8 mouse cellular contexts compared by ENCODE assay signal in the genomic region with DNA sequence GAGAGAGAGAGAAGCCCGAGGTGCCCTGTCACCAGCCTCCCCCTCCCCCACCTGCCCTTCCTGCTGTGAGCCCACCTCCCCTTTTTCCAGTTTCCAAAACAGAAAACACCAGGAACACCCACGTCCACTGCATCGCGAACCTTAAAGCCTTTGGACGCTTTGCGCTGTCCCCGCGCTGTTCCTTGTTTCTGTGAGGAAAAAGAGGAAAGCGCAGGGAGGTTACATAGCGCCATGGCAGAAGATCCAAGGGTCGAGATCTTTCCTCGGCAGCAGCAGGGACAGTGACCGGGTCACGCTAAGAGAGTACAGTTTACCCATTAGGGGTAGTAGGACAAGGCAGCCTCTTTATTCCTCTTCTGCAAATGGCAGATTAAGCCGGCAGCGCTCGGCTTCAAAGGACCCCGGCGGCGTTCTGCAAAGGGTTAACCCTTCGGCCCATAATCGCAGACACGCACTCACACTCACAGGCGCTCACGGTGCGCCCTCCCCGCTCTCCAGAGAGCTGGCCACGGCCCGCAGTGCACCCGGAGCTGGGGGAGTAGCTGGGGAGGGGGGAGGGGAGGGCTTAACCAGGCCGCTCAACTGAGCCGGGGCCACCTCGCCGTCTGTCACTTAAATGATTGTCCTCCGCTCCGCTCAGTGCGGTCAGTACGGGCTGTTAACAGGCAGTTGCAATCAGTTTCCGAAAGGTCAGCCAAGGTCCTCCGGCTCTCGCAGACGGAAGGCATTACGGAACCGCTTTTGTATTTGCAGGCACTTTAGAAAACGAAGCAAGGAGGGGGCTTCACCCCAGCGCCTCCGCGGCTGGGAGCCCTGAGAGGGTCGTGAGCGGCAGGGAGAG. TPM values are rescaled to one million over a fixed set of nuclear protein-coding genes. Genes with fewer than 3 reads are reported as not detected.
A peak's percentile ranks its signal among the peaks of the same experiment; 100 is the strongest.
DNase-seq lines count a peak whose midpoint lies in the region; ATAC-seq and TF ChIP-seq lines count a peak whose summit lies in the region.

No protein-coding gene starts in this region.

- 2% methylated on average over 50 of the region's 50 CpGs for WGBS in bone marrow, adult 2 months
- WGBS in heart, embryonic 10.5 days, result 1% methylated on average over 50 of the region's 50 CpGs
- 3% methylated on average over 48 of the region's 50 CpGs for WGBS in stomach, embryonic 14.5 days

- H3K4me2 ChIP-seq in stomach, embryonic 14.5 days (replicated peaks; ENCODE audit: low read depth, low read length), result peak overlapping the region; percentile 69

- DNase-seq in heart, embryonic 10.5 days (ENCODE audit: low spot score), result peak; percentile 86
- peak; percentile 82 for DNase-seq in kidney, postnatal 10 days
- no peak for DNase-seq in urinary bladder, postnatal 25 days (ENCODE audit: low spot score)

- peak overlapping the region; percentile 95 for H3K27ac ChIP-seq in bone marrow, adult 2 months (ENCODE audit: control insufficient read depth, insufficient read depth, low read depth, low read length, poor library complexity)
- H3K27ac ChIP-seq in heart, embryonic 10.5 days, result peak overlapping the region; percentile 89
- peak overlapping the region; percentile 74; the same call in 1 of the 2 replicates for H3K27ac ChIP-seq in stomach, embryonic 14.5 days (ENCODE audit: low read length)

- TF ChIP-seq CTCF in bone marrow, adult 2 months (IDR thresholded peaks at IDR 0.05; ENCODE audit: control insufficient read depth, insufficient read depth, low read length), result no peak

- TF ChIP-seq POLR2A in bone marrow, adult 2 months (IDR thresholded peaks at IDR 0.05; ENCODE audit: borderline replicate concordance, control insufficient read depth, low read depth, low read length), result no peak

- H3K9me3 ChIP-seq in erythroblast, embryonic 14.5 days (ENCODE audit: control insufficient read depth, low read length), result peaks cover 8% of the 10 kb centered on the region; the same call in 1 of the 2 replicates
- H3K9me3 ChIP-seq in heart, embryonic 10.5 days, result no peaks in the 10 kb centered on the region
- H3K9me3 ChIP-seq in stomach, embryonic 14.5 days (ENCODE audit: control insufficient read depth, low read depth, low read length), result no peaks in the 10 kb centered on the region

- H3K27me3 ChIP-seq in erythroblast, embryonic 14.5 days (ENCODE audit: control insufficient read depth), result peaks cover 99% of the 10 kb centered on the region
- peaks cover 95% of the 10 kb centered on the region for H3K27me3 ChIP-seq in heart, embryonic 10.5 days (ENCODE audit: insufficient read depth, poor library complexity, severe bottlenecking)
- peaks cover 18% of the 10 kb centered on the region; the same call in 1 of the 2 replicates for H3K27me3 ChIP-seq in stomach, embryonic 14.5 days (ENCODE audit: control insufficient read depth, insufficient read depth, low read length)

- H3K9ac ChIP-seq in stomach, embryonic 14.5 days (replicated peaks; ENCODE audit: low read depth, low read length), result no peak overlapping the region; the same call in 1 of the 2 replicates

- peak overlapping the region; percentile 7 for H3K4me3 ChIP-seq in erythroblast, embryonic 14.5 days (replicated peaks)
- peak overlapping the region; percentile 60 for H3K4me3 ChIP-seq in bone marrow, adult 2 months (replicated peaks; ENCODE audit: control insufficient read depth, low read depth, low read length)
- peak overlapping the region; percentile 58 for H3K4me3 ChIP-seq in heart, embryonic 10.5 days
- H3K4me3 ChIP-seq in stomach, embryonic 14.5 days (ENCODE audit: low read depth, low read length), result peak overlapping the region; percentile 27

- peaks cover 8% of the 10 kb centered on the region for H3K4me1 ChIP-seq in erythroblast, embryonic 14.5 days (ENCODE audit: control insufficient read depth)
- H3K4me1 ChIP-seq in bone marrow, adult 2 months (ENCODE audit: control insufficient read depth, insufficient read depth, low read length), result no peaks in the 10 kb centered on the region; the same call in 1 of the 2 replicates
- H3K4me1 ChIP-seq in heart, embryonic 10.5 days, result peaks cover 58% of the 10 kb centered on the region
- H3K4me1 ChIP-seq in stomach, embryonic 14.5 days (ENCODE audit: control insufficient read depth, insufficient read depth, low read length), result peaks cover 19% of the 10 kb centered on the region

- no peak for ATAC-seq in erythroblast, adult 5-6 weeks (replicated peaks; ENCODE audit: low FRiP score, poor library complexity, severe bottlenecking)
- ATAC-seq in megakaryocyte, adult 5-6 weeks (ENCODE audit: poor library complexity, severe bottlenecking), result peak; percentile 25
- no peak; the same call in 1 of the 2 replicates for ATAC-seq in stomach, embryonic 14.5 days (ENCODE audit: insufficient number of reproducible peaks, insufficient read depth, low FRiP score, low read depth)

- H3K36me3 ChIP-seq in erythroblast, embryonic 14.5 days (ENCODE audit: control insufficient read depth), result no peaks in the 10 kb centered on the region
- no peaks in the 10 kb centered on the region for H3K36me3 ChIP-seq in heart, embryonic 10.5 days
- H3K36me3 ChIP-seq in stomach, embryonic 14.5 days (ENCODE audit: control insufficient read depth, insufficient read depth, low read length), result no peaks in the 10 kb centered on the region

RNA-seq across cellular contexts. Expression of a gene that starts 23.7 kb away (rescaled TPM):
- polyA plus RNA-seq in erythroblast, embryonic 14.5 days (2012), result 0.63 and 0.66 TPM in 2 replicates
- total RNA-seq in erythroblast, adult 5-6 weeks (2015; ENCODE audit: low replicate concordance), result 11.0 and 11.9 TPM in 2 replicates
- total RNA-seq in erythroblast, adult 5-6 weeks (2017; ENCODE audit: low replicate concordance), result 8.7 and 9.8 TPM in 2 replicates
- polyA plus RNA-seq in bone marrow, adult 2 months (2011; ENCODE audit: insufficient read depth, insufficient read length, low replicate concordance, missing spikeins), result 9.0 and 13.6 TPM in 2 replicates
- polyA plus RNA-seq in heart, embryonic 10.5 days (2016; fragmentation: Nextera tagmentation; extraction: Ambion mirVana), result 17.5 and 20.8 TPM in 2 replicates
- 27.3 and 27.7 TPM in 2 replicates for total RNA-seq in megakaryocyte, adult 5-6 weeks (2015)
- 24.7 and 27.9 TPM in 2 replicates for total RNA-seq in megakaryocyte, adult 5-6 weeks (2017)
- polyA plus RNA-seq in stomach, embryonic 14.5 days (2014; fragmentation: Nextera tagmentation; extraction: Ambion mirVana), result 20.6 and 21.2 TPM in 2 replicates

Comparison
In these comparisons a context has a peak if more than half of its experiments do, and no peak if none do; other contexts are left out.
1. H3K4me3 ChIP-seq: peak in every context shown above with its lines; median percentile 60 in bone marrow, adult 2 months; 58 in heart, embryonic 10.5 days; 27 in stomach, embryonic 14.5 days; 7 in erythroblast, embryonic 14.5 days.